Mouse (Mus musculus) lung, postnatal 0 days (tissue): ENCODE results near the gene Auh. TPM values are rescaled to one million over a fixed set of nuclear protein-coding genes. Genes with fewer than 3 reads are reported as not detected.

ENCODE experiments used
- ATAC-seq: fragments of 200-750 bp; cut with Nextera tagmentation; 2 replicates; pipeline ENCODE4 v1.8.0; 2017; ENCODE audit warnings: moderate library complexity
- DNase-seq: peaks from one replicate; pipeline ENCODE4 v3.0.0-alpha.2; 2016; ENCODE audit warnings: low spot score
- H3K27ac ChIP-seq: fragments of 300-500 bp; sonication (generic); 2 replicates; pipeline ENCODE4 v1.5.1; 2014; ENCODE audit warnings: antibody characterized with exemption, mild to moderate bottlenecking, low read length, mixed read lengths
- H3K27me3 ChIP-seq: fragments of 300-500 bp; sonication (generic); replicated peaks from 2 replicates; pipeline ENCODE4 v1.6.1; 2014; ENCODE audit warnings: low read length, mixed read lengths; ENCODE audit not compliant: insufficient read depth
- H3K36me3 ChIP-seq: fragments of 300-500 bp; sonication (generic); 2 replicates; pipeline ENCODE4 v1.6.1; 2014; ENCODE audit warnings: low read length, mixed read lengths; ENCODE audit not compliant: insufficient read depth
- H3K4me1 ChIP-seq: fragments of 300-500 bp; sonication (generic); 2 replicates; pipeline ENCODE4 v1.6.1; 2014; ENCODE audit warnings: antibody characterized with exemption, low read depth, low read length, mixed read lengths; ENCODE audit not compliant: insufficient read depth
- H3K4me2 ChIP-seq: fragments of 300-500 bp; sonication (generic); replicated peaks from 2 replicates; pipeline ENCODE4 v1.6.1; 2014; ENCODE audit warnings: low read depth, mild to moderate bottlenecking, low read length, moderate library complexity, mixed read lengths
- H3K4me3 ChIP-seq: fragments of 300-500 bp; sonication (generic); 2 replicates; pipeline ENCODE4 v1.5.1; 2014; ENCODE audit warnings: low read depth, low read length
- H3K9ac ChIP-seq: fragments of 300-500 bp; sonication (generic); replicated peaks from 2 replicates; pipeline ENCODE4 v1.6.1; 2014; ENCODE audit warnings: low read depth, mild to moderate bottlenecking
- H3K9me3 ChIP-seq: fragments of 300-500 bp; sonication (generic); 2 replicates; pipeline ENCODE4 v1.6.1; 2016; ENCODE audit warnings: low read length, mixed read lengths
- CTCF ChIP-seq: IDR thresholded peaks from 2 replicates; pipeline ENCODE4 v1.5.1; 2016; ENCODE audit warnings: antibody characterized with exemption, mild to moderate bottlenecking
- EP300 ChIP-seq: IDR thresholded peaks from 2 replicates; pipeline ENCODE4 v1.6.1; 2016; ENCODE audit warnings: antibody characterized with exemption, mild to moderate bottlenecking, control low read depth
- WGBS: fragments of 180-500 bp; shearing (Covaris S2); extraction: QIAGEN DNeasy Blood & Tissue Kit; methylation state at CpG from one replicate; pipeline ENCODE4 v1.1.7; 2014; 5-methylcytosine and 5-hydroxymethylcytosine counted together
- polyA plus RNA-seq: library from polyadenylated mRNA; unstranded; fragments of >200 nt; fragmentation: Nextera tagmentation; extraction: Ambion mirVana; gene quantifications from 2 replicates; pipeline ENCODE4 v1.2.1, GENCODE M21; 2015

The Auh gene
- polyA plus RNA-seq, 1 experiment from 2014 or later: 43.3 TPM

- ATAC-seq (no peak), DNase-seq (no peak)
- Histone ChIP-seq H3K4me3 (no peak overlapping the region), H3K27me3 (no peaks in the 10 kb centered on the region), H3K9me3 (no peaks in the 10 kb centered on the region), H3K9ac (no peak overlapping the region), H3K36me3 (peaks cover 4% of the 10 kb centered on the region; the same call in 1 of the 2 replicates), H3K27ac (no peak overlapping the region), H3K4me1 (no peaks in the 10 kb centered on the region), H3K4me2 (no peak overlapping the region)
- 65% methylated on average over 10 of the region's 10 CpGs for WGBS
- TF ChIP-seq CTCF (no peak), EP300 (no peak)
Observed at GRCm38 (mm10) chr13:52919790-52920352, 9.6 kb downstream of the Auh start.

- no peak overlapping the region for H3K27ac ChIP-seq
Observed at GRCm38 (mm10) chr13:52918333-52918732, 11.1 kb downstream of the Auh start.

GRCm38 (mm10) chr13:52914591-52915110 lies 14.8 kb downstream of the Auh start:
- DNase-seq: peak; percentile 83
- peak; percentile 70 for ATAC-seq
- H3K9me3 ChIP-seq: no peaks in the 10 kb centered on the region
- H3K27ac ChIP-seq: no peak overlapping the region
- no peaks in the 10 kb centered on the region for H3K27me3 ChIP-seq
- H3K9ac ChIP-seq: no peak overlapping the region
- 62% methylated on average over 19 of the region's 19 CpGs for WGBS
- TF ChIP-seq EP300 (peak; percentile 78), CTCF (no peak)
- H3K4me1 ChIP-seq: 0 out of 2 replicates have a peak, but pooled peaks cover 3% of the 10 kb centered on the region
- no peak overlapping the region for H3K4me2 ChIP-seq
- no peak overlapping the region for H3K4me3 ChIP-seq
- peaks cover 4% of the 10 kb centered on the region; the same call in 1 of the 2 replicates for H3K36me3 ChIP-seq

More at GRCm38 (mm10) chr13:52918333-52918732, 11.1 kb downstream of the Auh start:
- Histone ChIP-seq H3K9me3 (no peaks in the 10 kb centered on the region), H3K4me3 (no peak overlapping the region), H3K4me2 (no peak overlapping the region), H3K36me3 (peaks cover 4% of the 10 kb centered on the region; the same call in 1 of the 2 replicates), H3K9ac (no peak overlapping the region), H3K4me1 (0 out of 2 replicates have a peak, but pooled peaks cover 3% of the 10 kb centered on the region), H3K27me3 (no peaks in the 10 kb centered on the region)
- DNase-seq (no peak), ATAC-seq (no peak)
- TF ChIP-seq EP300 (no peak), CTCF (no peak)
- 89% methylated on average over 5 of the region's 5 CpGs for WGBS

GRCm38 (mm10) chr13:52913926-52914325 lies 15.6 kb downstream of the Auh start:
- H3K4me2 ChIP-seq: no peak overlapping the region
- peaks cover 4% of the 10 kb centered on the region; the same call in 1 of the 2 replicates for H3K36me3 ChIP-seq
- H3K4me3 ChIP-seq: no peak overlapping the region
- H3K27me3 ChIP-seq: no peaks in the 10 kb centered on the region
- no peaks in the 10 kb centered on the region for H3K9me3 ChIP-seq
- no peak for TF ChIP-seq EP300
- TF ChIP-seq CTCF: no peak
- ATAC-seq: no peak
- DNase-seq: no peak
- no peak overlapping the region for H3K27ac ChIP-seq
- WGBS: 81% methylated on average over 7 of the region's 7 CpGs
- H3K9ac ChIP-seq: no peak overlapping the region
- H3K4me1 ChIP-seq: 0 out of 2 replicates have a peak, but pooled peaks cover 3% of the 10 kb centered on the region

- WGBS: 61% methylated on average over 8 of the region's 8 CpGs
- Histone ChIP-seq H3K27ac (no peak overlapping the region), H3K9ac (no peak overlapping the region), H3K36me3 (peaks cover 2% of the 10 kb centered on the region; the same call in 1 of the 2 replicates), H3K4me2 (no peak overlapping the region), H3K4me3 (no peak overlapping the region), H3K27me3 (no peaks in the 10 kb centered on the region), H3K4me1 (0 out of 2 replicates have a peak, but pooled peaks cover 3% of the 10 kb centered on the region), H3K9me3 (no peaks in the 10 kb centered on the region)
- ATAC-seq: no peak
- DNase-seq: no peak
- TF ChIP-seq EP300 (no peak), CTCF (no peak)
Observed at GRCm38 (mm10) chr13:52912495-52912894, 17.0 kb downstream of the Auh start.

- Histone ChIP-seq H3K4me2 (no peak overlapping the region), H3K4me3 (no peak overlapping the region), H3K9me3 (no peaks in the 10 kb centered on the region), H3K27ac (no peak overlapping the region), H3K4me1 (0 out of 2 replicates have a peak, but pooled peaks cover 3% of the 10 kb centered on the region), H3K27me3 (no peaks in the 10 kb centered on the region), H3K36me3 (no peaks in the 10 kb centered on the region; the same call in 1 of the 2 replicates), H3K9ac (no peak overlapping the region)
- ATAC-seq (no peak), DNase-seq (no peak)
- WGBS: 74% methylated on average over 4 of the region's 4 CpGs
- no peak for TF ChIP-seq CTCF
- TF ChIP-seq EP300: no peak
Observed at GRCm38 (mm10) chr13:52911259-52911658, 18.2 kb downstream of the Auh start.
